Mouse (Mus musculus) C2C12 (cell line): ENCODE measurements at regions not wholly inside any gene's neighbourhood (a gene's known extent, or its start where the extent isn't known, plus 50 kb on each side); places are given as distances from the start of the nearest gene placed in this dataset.

Source experiments
- CEBPB ChIP-seq: IDR thresholded peaks from one replicate; pipeline ENCODE4 v1.6.1; 2011; ENCODE audit warnings: low read depth, mild to moderate bottlenecking, control low read depth, moderate library complexity
- CTCF ChIP-seq: IDR thresholded peaks from one replicate; pipeline ENCODE4 v1.5.1; 2011; ENCODE audit not compliant: control insufficient read depth, insufficient read depth, insufficient read length
- MAX ChIP-seq: IDR thresholded peaks from one replicate; pipeline ENCODE4 v1.6.1; 2011; ENCODE audit warnings: mild to moderate bottlenecking, control low read depth
- MYOD1 ChIP-seq: IDR thresholded peaks from one replicate; pipeline ENCODE4 v1.6.1; 2011; ENCODE audit warnings: low read depth; ENCODE audit not compliant: control insufficient read depth, insufficient read length
- MYOG ChIP-seq: IDR thresholded peaks from one replicate; pipeline ENCODE4 v1.6.1; 2011; ENCODE audit not compliant: control insufficient read depth, insufficient read length; ENCODE audit errors: extremely low read depth
- USF1 ChIP-seq: IDR thresholded peaks from one replicate; pipeline ENCODE4 v1.6.1; 2011; ENCODE audit warnings: low read depth, mild to moderate bottlenecking, control low read depth, moderate library complexity

- no peak for TF ChIP-seq CTCF
- no peak for TF ChIP-seq USF1
- TF ChIP-seq MAX, result no peak
- TF ChIP-seq CEBPB, result no peak
- TF ChIP-seq MYOG, result no peak
- TF ChIP-seq MYOD1, result no peak
Observed at GRCm38 (mm10) chr15:93650009-93650522, 54.4 kb upstream of the Prickle1 start.
